Mouse (Mus musculus): ENCODE data around the gene Taok2. TPM values are rescaled to one million over a fixed set of nuclear protein-coding genes. Genes with fewer than 3 reads are reported as not detected.

Taok2 gene
- polyA plus RNA-seq (2012; ENCODE audit: low replicate concordance) = 190 and 438 TPM in 2 replicates

DNA sequence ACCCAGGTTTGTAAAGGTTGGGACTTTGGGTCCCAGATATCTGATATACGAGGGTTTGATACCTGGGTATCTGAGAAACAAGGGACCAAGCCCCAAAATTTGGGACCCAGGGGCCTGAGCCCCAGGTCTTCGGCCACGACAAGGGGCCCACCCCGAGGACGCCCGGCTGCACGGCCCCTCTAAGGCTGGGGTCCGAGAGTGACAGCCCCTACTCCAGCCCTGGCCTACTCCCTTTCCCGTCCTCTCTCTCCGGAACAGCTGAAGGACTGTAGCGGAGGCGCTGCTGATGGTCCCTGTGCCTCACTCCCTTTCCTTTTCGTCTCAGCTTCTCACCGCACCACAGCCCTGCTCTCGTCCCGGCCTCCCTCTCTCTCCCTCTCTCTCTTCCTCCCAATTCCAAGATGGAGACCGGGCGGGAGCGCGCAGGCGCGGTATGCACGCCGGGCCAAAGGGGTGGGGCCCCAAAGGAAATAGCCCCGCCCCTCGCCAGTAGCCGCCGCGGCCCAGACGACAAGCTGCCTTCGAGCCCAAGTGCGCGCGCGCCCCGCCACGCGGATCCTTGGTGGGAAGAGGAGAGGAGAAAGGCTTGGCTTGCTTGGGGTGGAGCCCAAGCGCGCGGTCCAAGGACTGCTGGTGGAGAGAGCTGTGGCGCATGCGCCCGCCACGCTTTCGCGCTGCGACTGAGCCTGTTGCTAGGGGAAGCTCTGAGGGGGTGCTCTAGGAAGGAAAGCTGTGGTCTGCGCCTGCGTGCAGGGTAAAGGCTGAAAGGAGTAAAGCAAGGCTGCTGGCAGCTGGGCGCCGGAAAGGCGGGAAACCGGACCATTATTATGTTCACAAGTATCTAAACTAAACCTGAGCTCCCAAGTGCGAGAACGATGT, at the start of gene Taok2:
TSS of gene Taok2 (minus strand) at position 418 of the 879 bp plus-strand sequence.

GRCm38 (mm10) chr7:126928384-126929037, 44.0 kb upstream of the Taok2 start, which contains the start of gene Kctd13:
Kctd13 (plus strand) TSS chr7:126928879.

DNA sequence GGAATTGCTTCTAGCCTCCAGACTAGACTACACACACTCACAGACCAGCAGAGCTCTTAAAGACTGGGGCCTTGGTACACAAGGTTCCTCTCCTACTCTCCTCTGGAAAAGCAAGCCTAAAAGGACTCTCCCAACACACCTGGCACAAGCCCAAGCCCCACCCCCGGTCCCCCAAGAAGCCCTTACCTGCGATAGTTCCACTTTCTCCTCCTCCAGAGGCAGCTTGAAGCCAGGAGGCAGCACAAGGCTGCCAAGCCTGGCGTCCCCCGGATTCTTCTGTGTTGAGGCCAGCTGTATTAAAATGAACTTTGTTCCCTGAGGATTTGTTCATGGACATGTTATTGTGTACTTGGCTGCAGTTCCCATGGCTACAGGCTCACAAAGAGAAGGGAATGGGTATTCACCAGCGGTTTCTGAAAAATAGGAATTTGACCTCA, 38.1 kb upstream of the Taok2 start, which contains the start of gene Tmem219:
TSS of gene Tmem219 (minus strand) at position 294 of the 437 bp plus-strand sequence.

DNA sequence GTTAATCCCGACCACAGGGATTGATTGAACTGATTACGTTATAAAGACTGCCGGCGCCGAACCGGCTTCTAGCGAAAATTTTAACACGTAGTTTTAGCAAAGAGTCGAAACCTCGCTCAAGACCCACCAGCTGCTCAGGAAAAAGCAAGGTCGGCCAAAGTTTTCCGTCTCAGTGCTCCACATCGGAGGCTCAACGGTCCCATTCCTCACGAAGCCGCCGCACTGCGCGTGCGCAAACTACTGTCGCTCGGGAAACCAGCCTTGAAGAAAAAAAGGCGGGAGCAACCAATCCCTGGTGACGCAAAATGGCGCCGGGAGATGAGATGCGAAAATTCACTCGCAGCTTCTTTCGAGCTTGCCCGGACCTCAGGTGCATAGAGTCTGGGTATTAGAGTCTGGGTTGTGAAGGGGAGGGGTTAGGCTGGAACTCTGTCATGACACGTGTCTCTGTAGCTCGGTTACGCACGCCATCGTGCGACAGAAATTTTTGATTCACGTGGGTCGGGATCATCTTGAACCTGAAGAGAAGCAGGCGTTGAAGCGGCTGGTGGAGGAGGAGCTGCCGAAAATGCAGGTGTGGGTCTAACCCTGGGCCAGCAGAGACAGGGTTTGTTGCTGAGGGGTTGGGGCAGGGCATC, 22.2 kb downstream of the Taok2 start, which contains the start of gene Ino80e:
TSS of gene Ino80e (minus strand) at position 231 of the 638 bp plus-strand sequence.

DNA sequence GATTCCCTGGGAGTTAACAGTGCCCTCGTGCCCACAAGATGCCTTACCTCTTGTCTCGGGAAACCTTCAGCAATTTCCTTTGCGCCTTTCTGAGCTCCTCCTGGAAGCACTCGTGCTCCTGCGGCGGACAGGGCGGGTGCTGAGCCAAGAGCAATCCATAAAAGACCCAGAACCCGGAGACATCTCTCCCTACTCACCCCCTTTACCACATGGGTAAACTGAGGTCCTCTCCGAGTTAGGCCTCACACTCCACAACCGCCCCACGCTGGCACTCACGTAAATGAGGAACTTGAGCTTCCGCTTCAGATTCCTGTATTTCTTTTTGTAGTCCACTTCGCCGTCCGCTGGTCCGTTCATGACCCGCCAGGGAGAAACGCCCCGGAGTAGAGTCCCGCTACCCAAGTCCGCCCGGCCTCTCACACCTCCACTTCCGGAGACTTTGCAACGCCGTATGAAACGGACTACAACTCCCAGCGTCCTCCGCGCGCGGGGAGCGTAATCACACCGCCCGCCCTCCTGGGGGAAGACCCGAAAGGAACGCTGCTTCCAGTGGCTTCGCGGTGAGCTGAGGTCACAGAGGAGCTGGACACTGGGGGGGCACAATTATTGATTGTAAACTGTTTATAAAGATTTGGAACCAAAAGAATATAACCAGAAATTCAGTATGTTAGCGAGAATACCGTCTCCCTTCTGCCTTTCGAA, 22.9 kb downstream of the Taok2 start, which contains the start of gene Hirip3:
TSS of gene Hirip3 (plus strand) at position 544 of the 702 bp plus-strand sequence.

GRCm38 (mm10) chr7:126847116-126847420, 37.4 kb downstream of the Taok2 start, which contains the start of gene Doc2a:
Doc2a (plus strand) TSS chr7:126847416.

GRCm38 (mm10) chr7:126831539-126831938, 53.0 kb downstream of the Taok2 start, which contains the start of gene 4930451I11Rik:
4930451I11Rik (minus strand) TSS chr7:126831639.

Other genes with a start within 250 kb of the Taok2 start
- gene Sgf29, start 235.4 kb downstream of the Taok2 start, polyA plus RNA-seq (2012; ENCODE audit: low replicate concordance) = 27.1 and 73.0 TPM in 2 replicates
- gene Sult1a1, start 208.3 kb downstream of the Taok2 start, polyA plus RNA-seq (2012; ENCODE audit: low replicate concordance) = 0.25 and 2.0 TPM in 2 replicates
- 85.0 and 156 TPM in 2 replicates for gene Bola2, start 189.3 kb downstream of the Taok2 start, polyA plus RNA-seq (2012; ENCODE audit: low replicate concordance)
- gene Slx1b, start 188.9 kb downstream of the Taok2 start, polyA plus RNA-seq (2012; ENCODE audit: low replicate concordance) = 3.1 and 7.3 TPM in 2 replicates
- 2,019 and 2,208 TPM in 2 replicates for gene Coro1a, start 176.9 kb downstream of the Taok2 start, polyA plus RNA-seq (2012; ENCODE audit: low replicate concordance)
- 116 and 131 TPM in 2 replicates for gene Mapk3, start 125.1 kb downstream of the Taok2 start, polyA plus RNA-seq (2012; ENCODE audit: low replicate concordance)
- 2.9 and 4.6 TPM in 2 replicates for gene Gdpd3, start 118.4 kb downstream of the Taok2 start, polyA plus RNA-seq (2012; ENCODE audit: low replicate concordance)
- 614 and 1,558 TPM in 2 replicates for gene Ypel3, start 107.7 kb downstream of the Taok2 start, polyA plus RNA-seq (2012; ENCODE audit: low replicate concordance)
- gene Tbx6, start 103.2 kb downstream of the Taok2 start, polyA plus RNA-seq (2012; ENCODE audit: low replicate concordance) = 20.6 and 32.8 TPM in 2 replicates
- 144 and 186 TPM in 2 replicates for gene Ppp4c, start 92.2 kb downstream of the Taok2 start, polyA plus RNA-seq (2012; ENCODE audit: low replicate concordance)
- gene Fam57b, start 87.0 kb downstream of the Taok2 start, polyA plus RNA-seq (2012; ENCODE audit: low replicate concordance) = 0.18 TPM in 1 of 2 replicates, not detected in the other
- gene 4930451I11Rik, start 53.1 kb downstream of the Taok2 start, polyA plus RNA-seq (2012; ENCODE audit: low replicate concordance) = not detected in 2 replicates
- not detected in 2 replicates for gene Doc2a, start 37.3 kb downstream of the Taok2 start, polyA plus RNA-seq (2012; ENCODE audit: low replicate concordance)
- gene Hirip3, start 22.7 kb downstream of the Taok2 start, polyA plus RNA-seq (2012; ENCODE audit: low replicate concordance) = 46.3 and 48.6 TPM in 2 replicates
- 411 and 521 TPM in 2 replicates for gene Ino80e, start 22.3 kb downstream of the Taok2 start, polyA plus RNA-seq (2012; ENCODE audit: low replicate concordance)
- gene Tmem219, start 38.2 kb upstream of the Taok2 start, polyA plus RNA-seq (2012; ENCODE audit: low replicate concordance) = 94.2 and 130 TPM in 2 replicates
- 30.5 and 84.4 TPM in 2 replicates for gene Kctd13, start 44.2 kb upstream of the Taok2 start, polyA plus RNA-seq (2012; ENCODE audit: low replicate concordance)
- not detected in 2 replicates for gene Asphd1, start 64.9 kb upstream of the Taok2 start, polyA plus RNA-seq (2012; ENCODE audit: low replicate concordance)
- gene Sez6l2, start 65.9 kb upstream of the Taok2 start, polyA plus RNA-seq (2012; ENCODE audit: low replicate concordance) = 2.3 and 3.7 TPM in 2 replicates
- 122 and 191 TPM in 2 replicates for gene Cdipt, start 91.2 kb upstream of the Taok2 start, polyA plus RNA-seq (2012; ENCODE audit: low replicate concordance)
- 0.29 and 0.57 TPM in 2 replicates for gene Cdiptos, start 91.4 kb upstream of the Taok2 start, polyA plus RNA-seq (2012; ENCODE audit: low replicate concordance)
- 41.4 and 44.2 TPM in 2 replicates for gene Mvp, start 129.9 kb upstream of the Taok2 start, polyA plus RNA-seq (2012; ENCODE audit: low replicate concordance)
- gene Pagr1b, start 131.8 kb upstream of the Taok2 start, polyA plus RNA-seq (2012; ENCODE audit: low replicate concordance) = 2.3 and 8.3 TPM in 2 replicates
- 4.2 and 54.7 TPM in 2 replicates for gene Pagr1a, start 132.6 kb upstream of the Taok2 start, polyA plus RNA-seq (2012; ENCODE audit: low replicate concordance)
- gene Gm42742, start 136.4 kb upstream of the Taok2 start, polyA plus RNA-seq (2012; ENCODE audit: low replicate concordance) = 120 and 325 TPM in 2 replicates
- 1.7 and 5.9 TPM in 2 replicates for gene Prrt2, start 136.5 kb upstream of the Taok2 start, polyA plus RNA-seq (2012; ENCODE audit: low replicate concordance)
- gene Maz, start 142.3 kb upstream of the Taok2 start, polyA plus RNA-seq (2012; ENCODE audit: low replicate concordance) = 317 and 823 TPM in 2 replicates
- 2.6 and 9.1 TPM in 2 replicates for gene Kif22, start 157.8 kb upstream of the Taok2 start, polyA plus RNA-seq (2012; ENCODE audit: low replicate concordance)
- 0.27 TPM in 1 of 2 replicates, not detected in the other for gene Zg16, start 202.6 kb upstream of the Taok2 start, polyA plus RNA-seq (2012; ENCODE audit: low replicate concordance)
- gene AI467606, start 206.7 kb upstream of the Taok2 start, polyA plus RNA-seq (2012; ENCODE audit: low replicate concordance) = 271 and 357 TPM in 2 replicates
- 5.7 and 7.0 TPM in 2 replicates for gene Qprt, start 237.5 kb upstream of the Taok2 start, polyA plus RNA-seq (2012; ENCODE audit: low replicate concordance)